In genomic region chr1:149533651-149534050, GRCm38 (mm10) we compare ENCODE assay signal across 28 mouse cellular contexts.
"Had no signal": no experiment of that assay in that cellular context is flagged by ENCODE, and none has a peak within 500 bp of the region (broad histone marks: within the 10 kb centered on the region; RNA-seq: fewer than 3 reads in every experiment).

No protein-coding gene starts in this region.

- DNase-seq: gastrocnemius, postnatal 14 days; gastrocnemius, postnatal 36 days; heart, adult 11 months; heart, postnatal 10 days; heart, postnatal 4 days; kidney, adult 18-20 months; kidney, adult 8-10 months; kidney, postnatal 10 days; kidney, postnatal 25 days; kidney, postnatal 4 days; layer of hippocampus, adult 9-11 months; layer of hippocampus, postnatal 36 days; liver; liver, embryonic 13.5 days had no signal

- H3K4me2 ChIP-seq: heart, embryonic 12.5 days; hindbrain, embryonic 12.5 days; hindbrain, embryonic 14.5 days; intestine, embryonic 15.5 days; limb, embryonic 12.5 days; liver, embryonic 11.5 days; liver, embryonic 13.5 days; liver, embryonic 15.5 days had no signal

- H3K4me1 ChIP-seq: heart, embryonic 10.5 days; heart, embryonic 12.5 days; hindbrain, embryonic 10.5 days; hindbrain, embryonic 12.5 days; intestine, embryonic 15.5 days; limb, embryonic 10.5 days; limb, embryonic 12.5 days; liver, embryonic 13.5 days; liver, embryonic 15.5 days had no signal

- H3K4me3 ChIP-seq: heart, embryonic 10.5 days; heart, embryonic 12.5 days; hindbrain, embryonic 10.5 days; hindbrain, embryonic 12.5 days; intestine, embryonic 15.5 days; layer of hippocampus, adult 2 months; limb, embryonic 10.5 days; limb, embryonic 12.5 days; liver, embryonic 13.5 days; liver, embryonic 15.5 days had no signal

- ATAC-seq: hindbrain, embryonic 16.5 days; inflammation-experienced regulatory T-cells, adult 6 months; intestine, embryonic 15.5 days; intestine, postnatal 0 days had no signal

- H3K9ac ChIP-seq: heart, embryonic 12.5 days; hindbrain, embryonic 12.5 days; hindbrain, embryonic 14.5 days; intestine, embryonic 15.5 days; limb, embryonic 12.5 days; liver, embryonic 13.5 days; liver, embryonic 15.5 days had no signal

- H3K27ac ChIP-seq: heart, embryonic 10.5 days; hindbrain, embryonic 10.5 days; hindbrain, embryonic 12.5 days; hindbrain, embryonic 14.5 days; intestine, embryonic 15.5 days; layer of hippocampus, adult 2 months; limb, embryonic 10.5 days; limb, embryonic 12.5 days; liver, embryonic 13.5 days; liver, embryonic 15.5 days had no signal

- H3K9me3 ChIP-seq: heart, embryonic 10.5 days; heart, embryonic 12.5 days; hindbrain, embryonic 10.5 days; hindbrain, embryonic 12.5 days; intestine, embryonic 15.5 days; limb, embryonic 10.5 days; limb, embryonic 12.5 days; liver, embryonic 13.5 days; liver, embryonic 15.5 days had no signal

- H3K36me3 ChIP-seq: heart, embryonic 10.5 days; heart, embryonic 12.5 days; hindbrain, embryonic 10.5 days; hindbrain, embryonic 12.5 days; intestine, embryonic 15.5 days; limb, embryonic 10.5 days; limb, embryonic 12.5 days; liver, embryonic 13.5 days; liver, embryonic 15.5 days had no signal

- H3K27me3 ChIP-seq: heart, embryonic 12.5 days; hindbrain, embryonic 12.5 days; intestine, embryonic 15.5 days; limb, embryonic 12.5 days; liver, embryonic 13.5 days; liver, embryonic 15.5 days had no signal
